Mouse (Mus musculus): Measurements from ENCODE around the gene H2-DMa. TPM values are rescaled to one million over a fixed set of nuclear protein-coding genes. Genes with fewer than 3 reads are reported as not detected.

Gene H2-DMa
- polyA plus RNA-seq (2021; fragmentation: Nextera tagmentation): 41.6 and 44.5 TPM in 2 replicates
- long read RNA-seq, experiment 1, transcript H2-DMa-205 (5 exons, 1,108 nt): major isoform, 30 of 52 reads
- long read RNA-seq, experiment 1, partial matches to known transcripts: 1 of 52 reads
- long read RNA-seq, experiment 1, other reads (novel, unspliced or antisense): 21 of 52 reads
- long read RNA-seq, experiment 2, transcript H2-DMa-205 (5 exons, 1,108 nt): major isoform, 22 of 68 reads
- long read RNA-seq, experiment 2, partial matches to known transcripts: 38 of 68 reads
- long read RNA-seq, experiment 2, other reads (novel, unspliced or antisense): 6 of 68 reads

GRCm38 (mm10) chr17:34119249-34120179 is at the start of gene H2-DMa:
TSS of gene H2-DMa (plus strand) at chr17:34119541.

GRCm38 (mm10) chr17:34092197-34092875 is 27.0 kb upstream of the H2-DMa start, which contains the start of gene H2-Oa:
TSS of gene H2-Oa (plus strand) at chr17:34092340.

GRCm38 (mm10) chr17:34122188-34122984 is 3.0 kb downstream of the H2-DMa start, which contains the start of gene Brd2:
TSS of gene Brd2 (minus strand) at chr17:34122634.

GRCm38 (mm10) chr17:34143033-34143432 is 23.7 kb downstream of the H2-DMa start, which contains the start of gene H2-DMb2:
TSS of gene H2-DMb2 (plus strand) at chr17:34143307.

GRCm38 (mm10) chr17:34152923-34153322 is 33.6 kb downstream of the H2-DMa start, which contains the start of gene H2-DMb1:
TSS of gene H2-DMb1 (plus strand) at chr17:34153072.

GRCm38 (mm10) chr17:34187261-34187916 is 68.0 kb downstream of the H2-DMa start, which contains the start of the genes Tap1 and Psmb9:
TSS of gene Tap1 (plus strand) at chr17:34187553.
TSS of gene Psmb9 (minus strand) at chr17:34187764.

Other genes with a start within 250 kb of the H2-DMa start
- gene Gm7029, start 245.7 kb upstream of the H2-DMa start, polyA plus RNA-seq (2021; fragmentation: Nextera tagmentation): not detected in 2 replicates
- gene Kifc1, start 228.9 kb upstream of the H2-DMa start, polyA plus RNA-seq (2021; fragmentation: Nextera tagmentation): 0.51 TPM in 1 of 2 replicates, not detected in the other
- 0.60 and 0.75 TPM in 2 replicates for gene Platr17, start 214.4 kb upstream of the H2-DMa start, polyA plus RNA-seq (2021; fragmentation: Nextera tagmentation)
- gene Daxx, start 210.1 kb upstream of the H2-DMa start, polyA plus RNA-seq (2021; fragmentation: Nextera tagmentation): 18.8 and 19.0 TPM in 2 replicates
- 28.3 and 30.0 TPM in 2 replicates for gene Tapbp, start 203.6 kb upstream of the H2-DMa start, polyA plus RNA-seq (2021; fragmentation: Nextera tagmentation)
- gene Zbtb22, start 203.6 kb upstream of the H2-DMa start, polyA plus RNA-seq (2021; fragmentation: Nextera tagmentation): 4.5 and 4.6 TPM in 2 replicates
- gene Rgl2, start 190.0 kb upstream of the H2-DMa start, polyA plus RNA-seq (2021; fragmentation: Nextera tagmentation): 4.3 and 4.4 TPM in 2 replicates
- gene Pfdn6, start 179.2 kb upstream of the H2-DMa start, polyA plus RNA-seq (2021; fragmentation: Nextera tagmentation): 105 and 106 TPM in 2 replicates
- 5.0 and 6.5 TPM in 2 replicates for gene Wdr46, start 178.9 kb upstream of the H2-DMa start, polyA plus RNA-seq (2021; fragmentation: Nextera tagmentation)
- gene B3galt4, start 168.1 kb upstream of the H2-DMa start, polyA plus RNA-seq (2021; fragmentation: Nextera tagmentation): 2.0 and 2.1 TPM in 2 replicates
- 48.0 and 48.1 TPM in 2 replicates for gene Vps52, start 163.7 kb upstream of the H2-DMa start, polyA plus RNA-seq (2021; fragmentation: Nextera tagmentation)
- gene Rps18, start 163.5 kb upstream of the H2-DMa start, polyA plus RNA-seq (2021; fragmentation: Nextera tagmentation): 812 and 816 TPM in 2 replicates
- 37.2 and 44.8 TPM in 2 replicates for gene H2-K1, start 119.2 kb upstream of the H2-DMa start, polyA plus RNA-seq (2021; fragmentation: Nextera tagmentation)
- 3.7 TPM in 2 replicates for gene Ring1, start 94.9 kb upstream of the H2-DMa start, polyA plus RNA-seq (2021; fragmentation: Nextera tagmentation)
- gene H2-Ke6, start 91.5 kb upstream of the H2-DMa start, polyA plus RNA-seq (2021; fragmentation: Nextera tagmentation): 42.0 and 44.5 TPM in 2 replicates
- gene Slc39a7, start 87.9 kb upstream of the H2-DMa start, polyA plus RNA-seq (2021; fragmentation: Nextera tagmentation): 68.1 and 70.9 TPM in 2 replicates
- 10.4 and 11.9 TPM in 2 replicates for gene Rxrb, start 87.7 kb upstream of the H2-DMa start, polyA plus RNA-seq (2021; fragmentation: Nextera tagmentation)
- gene Col11a2, start 80.1 kb upstream of the H2-DMa start, polyA plus RNA-seq (2021; fragmentation: Nextera tagmentation): 0.26 and 0.31 TPM in 2 replicates
- 1.9 TPM in 2 replicates for gene H2-Oa, start 27.2 kb upstream of the H2-DMa start, polyA plus RNA-seq (2021; fragmentation: Nextera tagmentation)
- gene Brd2, start 3.1 kb downstream of the H2-DMa start, polyA plus RNA-seq (2021; fragmentation: Nextera tagmentation): 39.6 and 50.6 TPM in 2 replicates
- 0.23 and 0.52 TPM in 2 replicates for gene H2-DMb2, start 23.8 kb downstream of the H2-DMa start, polyA plus RNA-seq (2021; fragmentation: Nextera tagmentation)
- 4.0 and 6.9 TPM in 2 replicates for gene H2-DMb1, start 33.5 kb downstream of the H2-DMa start, polyA plus RNA-seq (2021; fragmentation: Nextera tagmentation)
- 3.6 and 4.8 TPM in 2 replicates for gene Tap1, start 68.0 kb downstream of the H2-DMa start, polyA plus RNA-seq (2021; fragmentation: Nextera tagmentation)
- gene Psmb9, start 68.2 kb downstream of the H2-DMa start, polyA plus RNA-seq (2021; fragmentation: Nextera tagmentation): 7.6 and 9.3 TPM in 2 replicates
- gene Psmb8, start 78.2 kb downstream of the H2-DMa start, polyA plus RNA-seq (2021; fragmentation: Nextera tagmentation): 25.2 and 28.6 TPM in 2 replicates
- 9.9 and 12.6 TPM in 2 replicates for gene Tap2, start 84.0 kb downstream of the H2-DMa start, polyA plus RNA-seq (2021; fragmentation: Nextera tagmentation)
- 0.60 and 0.68 TPM in 2 replicates for gene H2-Ob, start 119.4 kb downstream of the H2-DMa start, polyA plus RNA-seq (2021; fragmentation: Nextera tagmentation)
- gene H2-Ab1, start 138.1 kb downstream of the H2-DMa start, polyA plus RNA-seq (2021; fragmentation: Nextera tagmentation): 7.6 and 18.3 TPM in 2 replicates
- 2.5 and 7.7 TPM in 2 replicates for gene H2-Aa, start 168.3 kb downstream of the H2-DMa start, polyA plus RNA-seq (2021; fragmentation: Nextera tagmentation)
- gene H2-Eb1, start 186.3 kb downstream of the H2-DMa start, polyA plus RNA-seq (2021; fragmentation: Nextera tagmentation): 4.2 and 7.9 TPM in 2 replicates
- gene H2-Eb2, start 206.1 kb downstream of the H2-DMa start, polyA plus RNA-seq (2021; fragmentation: Nextera tagmentation): not detected in 2 replicates
- gene Btnl2, start 235.3 kb downstream of the H2-DMa start, polyA plus RNA-seq (2021; fragmentation: Nextera tagmentation): not detected in 2 replicates

Measured in layer of hippocampus, adult 6 months (tissue).